Mouse (Mus musculus) limb, embryonic 12.5 days (tissue): ENCODE measurements around the gene Gskip. TPM values are rescaled to one million over a fixed set of nuclear protein-coding genes. Genes with fewer than 3 reads are reported as not detected.

Experiments
- polyA plus RNA-seq: library from polyadenylated mRNA; unstranded; fragments of >200 nt; fragmentation: Nextera tagmentation; extraction: Ambion mirVana; gene quantifications from 2 replicates; pipeline ENCODE4 v1.2.1, GENCODE M21; 2016

The Gskip gene
- polyA plus RNA-seq, 1 experiment from 2014 or later, result 36.2 TPM

Other genes with a start within 250 kb of the Gskip start
- 3.1 and 3.2 TPM in 2 replicates for gene D430019H16Rik, start 231.0 kb upstream of the Gskip start, polyA plus RNA-seq
- gene Bdkrb2, start 121.6 kb upstream of the Gskip start, polyA plus RNA-seq, result 1.5 and 1.8 TPM in 2 replicates
- gene Bdkrb1, start 81.7 kb upstream of the Gskip start, polyA plus RNA-seq, result not detected in 2 replicates
- gene Atg2b, start 382 bp downstream of the Gskip start, polyA plus RNA-seq, result 16.1 and 16.7 TPM in 2 replicates
- 0.09 TPM in 1 of 2 replicates, not detected in the other for gene Ak7, start 21.1 kb downstream of the Gskip start, polyA plus RNA-seq
- gene Papola, start 99.9 kb downstream of the Gskip start, polyA plus RNA-seq, result 275 and 289 TPM in 2 replicates